Mouse (Mus musculus): ENCODE measurements around the gene Atp6v1f. TPM values are rescaled to one million over a fixed set of nuclear protein-coding genes. Genes with fewer than 3 reads are reported as not detected.
A peak's percentile ranks its signal among the peaks of the same experiment; 100 is the strongest.

Atp6v1f gene
- total RNA-seq, 2 experiments from 2014 or later = 250 to 257 TPM

GRCm38 (mm10) chr6:29449858-29450257, 17.7 kb upstream of the Atp6v1f start:
- no peak for DNase-seq (ENCODE audit: low spot score in 2 of 2)
- intact Hi-C loops (cut with DNase I) = no loop called here

DNA sequence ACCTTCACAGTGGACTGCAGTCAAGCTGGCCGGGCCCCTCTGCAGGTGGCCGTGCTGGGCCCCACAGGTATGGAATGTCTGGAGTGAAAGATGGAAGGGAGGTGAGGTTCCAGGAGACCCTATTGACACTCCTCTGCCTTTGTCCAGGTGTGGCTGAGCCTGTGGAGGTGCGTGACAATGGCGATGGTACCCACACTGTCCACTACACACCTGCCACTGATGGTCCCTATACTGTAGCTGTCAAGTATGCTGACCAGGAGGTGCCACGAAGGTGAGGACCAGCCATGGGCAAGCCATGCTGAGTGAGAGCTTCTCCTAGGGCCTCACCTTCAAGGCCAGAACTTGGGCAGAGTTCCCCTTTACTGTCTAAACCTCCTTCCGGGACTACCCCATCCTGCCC, 16.9 kb upstream of the Atp6v1f start:
- intact Hi-C loops (cut with DNase I) = no loop called here
- no peak for DNase-seq (ENCODE audit: low spot score in 2 of 2)

GRCm38 (mm10) chr6:29461502-29461901, 6.0 kb upstream of the Atp6v1f start:
- no peak for DNase-seq (ENCODE audit: low spot score in 2 of 2)
- intact Hi-C loops (cut with DNase I) = loop anchor here (10.0 kb wide), 1 partner anchor 297 kb away; the partner anchor contains the start of gene Rbm28

DNA sequence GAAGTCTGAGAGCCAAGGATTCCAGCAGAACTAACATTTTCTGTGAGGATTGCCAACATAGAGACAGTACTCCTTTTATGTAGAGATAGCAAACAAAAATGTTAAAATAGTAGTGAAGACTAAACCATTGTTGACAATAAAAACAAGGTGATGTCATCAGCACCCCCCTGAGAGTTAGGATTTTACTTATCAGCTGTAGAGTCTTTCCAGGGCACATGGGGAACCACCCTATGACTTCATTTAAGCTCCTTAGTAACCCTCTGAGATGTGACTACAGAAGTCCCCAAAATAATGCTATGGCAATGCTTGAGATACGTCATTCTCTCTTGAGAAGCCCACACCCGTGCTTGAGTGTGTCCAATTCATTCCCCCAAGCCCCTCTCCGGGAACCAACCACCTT, 4.1 kb upstream of the Atp6v1f start:
- no peak for DNase-seq (ENCODE audit: low spot score in 2 of 2)
- intact Hi-C loops (cut with DNase I) = loop anchor here (10.0 kb wide), 1 partner anchor 299 kb away; the partner anchor contains the start of gene Rbm28

GRCm38 (mm10) chr6:29468851-29469250, 1.3 kb downstream of the Atp6v1f start:
- intact Hi-C loops (cut with DNase I) = loop anchor here (10.0 kb wide), 1 partner anchor 304 kb away; the partner anchor contains the start of gene Rbm28
- DNase-seq (ENCODE audit: low spot score in 2 of 2) = no peak

DNA sequence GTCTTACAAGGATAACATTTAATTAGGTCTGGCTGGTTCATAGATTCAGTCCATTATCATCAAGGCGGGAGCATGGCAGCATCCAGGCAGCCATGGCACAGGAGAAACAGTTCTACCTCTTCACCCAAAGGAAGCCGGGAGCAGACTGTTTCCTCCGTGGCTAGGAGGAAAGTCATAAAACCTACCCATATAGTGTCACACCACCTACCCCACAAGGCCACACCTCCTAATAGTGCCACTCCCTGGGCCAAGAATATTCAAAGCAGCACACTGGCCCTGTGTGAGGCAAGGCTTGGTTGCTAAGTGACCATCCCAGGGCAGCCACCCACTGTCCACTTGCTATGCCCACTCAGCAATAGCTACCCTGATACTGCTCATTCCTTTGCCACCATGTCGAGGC, 3.6 kb downstream of the Atp6v1f start, which contains the start of gene Atp6v1fnb:
Gene Atp6v1fnb, plus strand, starts transcription at position 301 of the 400 bp plus-strand sequence.
- intact Hi-C loops (cut with DNase I) = no loop called here
- no peak for DNase-seq (ENCODE audit: low spot score in 2 of 2)

DNA sequence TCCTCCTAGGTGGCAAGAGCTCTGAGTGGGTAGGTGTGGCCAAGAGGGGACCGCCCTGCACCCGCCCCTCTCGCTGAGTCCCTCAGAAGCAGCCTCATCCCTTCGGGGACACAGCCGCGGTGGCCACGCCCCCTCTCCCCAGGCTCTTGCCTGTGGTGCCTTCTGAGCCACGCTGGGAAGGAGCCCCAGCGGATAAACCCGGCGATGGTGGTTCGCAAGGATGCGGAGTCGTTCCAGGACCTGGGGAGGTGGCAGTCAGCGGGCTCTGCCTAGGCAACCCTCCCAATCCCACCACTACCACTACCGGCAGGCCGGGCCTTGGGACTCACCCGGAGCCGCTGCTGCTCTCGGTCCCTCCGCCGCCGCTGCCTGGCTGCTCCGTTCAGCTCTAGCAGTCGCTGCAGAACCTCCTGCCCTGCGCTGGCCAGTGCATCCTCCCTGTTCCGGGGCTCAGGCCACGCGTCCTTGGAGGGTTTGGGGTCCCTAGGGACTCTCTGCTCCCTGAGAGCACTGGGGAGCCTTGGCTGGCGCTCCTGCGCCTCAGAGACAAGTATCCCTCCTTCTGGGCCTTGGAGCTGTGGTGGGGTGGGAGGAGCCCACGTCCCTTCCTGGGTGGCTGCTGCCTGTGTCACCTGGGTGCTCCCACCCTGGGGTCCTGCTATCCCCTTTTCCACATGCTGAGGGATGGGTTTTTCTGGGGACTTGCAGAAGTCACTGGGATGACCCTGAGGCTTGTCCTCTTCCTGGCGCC, 6.6 kb downstream of the Atp6v1f start:
- peak; percentile 75 to 84 for DNase-seq (ENCODE audit: low spot score in 2 of 2)
- intact Hi-C loops (cut with DNase I) = no loop called here

DNA sequence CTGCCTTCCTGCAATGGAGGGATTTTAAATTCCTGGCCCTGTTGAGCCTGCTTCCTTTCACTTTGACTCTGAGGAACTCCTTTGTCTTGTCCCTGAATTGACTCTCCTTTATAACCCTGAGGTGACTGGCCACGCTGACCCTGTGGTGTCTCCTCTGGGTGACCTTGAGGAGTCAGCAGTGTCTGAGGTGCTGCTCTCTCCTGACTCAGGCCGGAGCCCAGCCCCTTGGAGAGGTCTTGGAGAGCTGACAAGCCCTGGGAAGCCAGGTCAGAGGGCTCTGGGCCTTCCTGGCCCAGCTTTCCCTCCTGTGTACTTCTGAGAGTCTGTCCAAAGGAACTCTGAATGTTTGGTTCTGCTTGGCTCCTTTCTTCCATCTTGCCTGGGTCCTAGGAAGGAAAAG, 7.2 kb downstream of the Atp6v1f start:
- DNase-seq (ENCODE audit: low spot score in 2 of 2) = no peak
- intact Hi-C loops (cut with DNase I) = no loop called here

GRCm38 (mm10) chr6:29482691-29483090, 15.2 kb downstream of the Atp6v1f start:
- DNase-seq (ENCODE audit: low spot score in 2 of 2) = no peak

GRCm38 (mm10) chr6:29484716-29485559, 17.4 kb downstream of the Atp6v1f start:
- DNase-seq (ENCODE audit: low spot score in 2 of 2) = peak; percentile 23 to 24
- intact Hi-C loops (cut with DNase I) = no loop called here

More at GRCm38 (mm10) chr6:29482691-29483090, 15.2 kb downstream of the Atp6v1f start:
- intact Hi-C loops (cut with DNase I) = no loop called here

- intact Hi-C loops (cut with DNase I) = no loop called here
- DNase-seq (ENCODE audit: low spot score in 2 of 2) = no peak
Observed at GRCm38 (mm10) chr6:29485951-29486350, 18.4 kb downstream of the Atp6v1f start.

DNA sequence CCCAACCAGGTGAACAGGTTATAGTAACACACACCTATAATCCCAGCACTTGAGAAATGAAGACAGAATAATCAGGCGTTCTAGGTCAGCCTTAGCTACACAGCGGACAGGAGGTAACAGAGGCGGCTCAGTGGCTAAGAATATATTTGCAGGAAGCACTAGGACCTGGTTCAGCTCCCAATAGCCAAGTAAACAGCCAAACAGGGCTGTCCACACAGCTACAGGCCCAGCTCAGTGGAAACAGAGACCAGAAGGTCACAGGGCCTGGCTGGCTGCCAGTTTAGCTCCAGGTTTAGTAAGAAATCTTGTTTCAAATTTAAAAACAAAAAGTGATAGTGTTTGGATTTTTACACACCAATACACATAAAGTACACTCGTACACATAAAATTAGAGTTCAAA, 26.6 kb downstream of the Atp6v1f start:
- intact Hi-C loops (cut with DNase I) = no loop called here
- DNase-seq (ENCODE audit: low spot score in 2 of 2) = no peak

- intact Hi-C loops (cut with DNase I) = no loop called here
- no peak for DNase-seq (ENCODE audit: low spot score in 2 of 2)
Observed at GRCm38 (mm10) chr6:29496270-29496669, 28.8 kb downstream of the Atp6v1f start.

DNA sequence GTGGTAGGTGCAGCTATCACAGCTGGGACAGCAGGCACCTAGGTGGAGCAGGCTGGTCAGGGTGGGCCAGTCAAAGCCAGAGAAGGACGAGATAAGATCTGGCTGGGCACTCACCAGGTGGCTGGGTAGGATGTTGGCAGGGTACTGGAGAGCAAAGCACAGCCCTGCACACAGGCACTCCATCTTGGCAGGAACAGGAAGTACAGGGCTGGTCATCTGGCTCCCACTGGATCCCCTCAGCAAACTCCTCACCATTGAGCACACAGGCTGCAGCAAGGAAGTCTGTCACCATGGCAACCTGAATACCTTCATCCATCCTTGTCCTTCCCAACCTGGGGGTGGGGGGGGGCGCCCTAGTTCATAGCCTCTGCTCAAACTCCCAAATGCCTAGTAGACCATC, 30.3 kb downstream of the Atp6v1f start:
- DNase-seq (ENCODE audit: low spot score in 2 of 2) = no peak
- intact Hi-C loops (cut with DNase I) = no loop called here

- intact Hi-C loops (cut with DNase I) = no loop called here
- no peak for DNase-seq (ENCODE audit: low spot score in 2 of 2)
Observed at GRCm38 (mm10) chr6:29500177-29500576, 32.7 kb downstream of the Atp6v1f start.

DNA sequence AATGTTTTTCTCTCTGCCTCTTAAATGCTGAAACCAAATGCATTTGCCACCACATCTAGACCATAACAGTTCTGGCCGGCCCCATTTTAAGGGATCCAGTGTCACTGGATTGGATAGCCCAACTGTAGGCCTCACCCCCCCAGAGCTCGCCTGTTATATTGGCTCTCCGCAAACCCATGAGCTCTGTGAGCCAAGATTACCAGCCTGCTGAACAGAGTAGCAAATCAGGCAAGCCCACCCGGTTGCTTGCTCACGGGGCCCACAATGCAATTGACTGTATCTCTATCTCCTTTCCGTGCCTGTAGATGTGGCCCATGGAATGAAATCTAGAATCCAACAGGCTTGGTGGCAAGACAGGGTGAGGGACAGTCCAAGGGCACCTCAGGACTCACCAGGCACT, 33.3 kb downstream of the Atp6v1f start:
- intact Hi-C loops (cut with DNase I) = no loop called here
- no peak for DNase-seq (ENCODE audit: low spot score in 2 of 2)

DNA sequence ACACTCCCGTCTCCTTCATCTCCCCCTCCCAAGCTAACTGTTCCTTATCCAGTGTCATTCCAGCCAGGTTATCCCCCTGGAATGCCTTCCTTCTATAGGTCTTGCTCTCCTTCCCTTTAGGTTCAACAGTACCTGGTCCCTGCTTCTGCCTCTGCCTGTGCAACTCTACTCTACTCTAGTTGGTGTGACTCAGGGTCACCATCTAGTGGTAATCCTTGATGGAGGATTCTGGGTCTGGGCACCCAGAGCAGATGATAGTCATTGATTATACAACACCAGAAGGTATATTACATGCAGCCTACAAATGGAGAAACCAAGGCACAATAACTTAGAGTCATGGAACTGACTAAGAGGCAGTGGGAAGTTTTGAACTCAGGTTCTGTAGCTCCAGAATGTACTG, 34.1 kb downstream of the Atp6v1f start:
- intact Hi-C loops (cut with DNase I) = no loop called here
- DNase-seq (ENCODE audit: low spot score in 2 of 2) = no peak

DNA sequence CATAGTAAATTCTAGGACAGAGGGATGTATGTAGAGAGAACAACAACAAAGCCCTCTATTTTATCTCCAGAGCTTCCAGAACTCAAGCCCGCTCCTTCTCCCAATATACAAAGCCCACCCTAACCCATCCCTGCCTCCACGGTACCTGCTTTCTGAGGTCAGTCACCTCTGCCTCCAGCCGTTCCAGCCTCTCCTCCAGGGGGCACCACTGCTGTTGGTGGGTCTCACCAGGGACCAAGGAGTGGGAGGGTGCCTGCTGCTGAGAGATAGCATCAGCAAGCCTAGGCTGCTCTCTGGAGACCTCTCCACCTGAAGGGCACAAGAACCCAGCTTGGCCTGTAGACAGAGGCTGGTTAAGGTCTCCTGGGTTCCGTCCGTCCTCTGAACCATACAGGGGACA, 38.0 kb downstream of the Atp6v1f start:
- DNase-seq (ENCODE audit: low spot score in 2 of 2) = no peak
- intact Hi-C loops (cut with DNase I) = no loop called here

GRCm38 (mm10) chr6:29506834-29507233, 39.3 kb downstream of the Atp6v1f start:
- intact Hi-C loops (cut with DNase I) = no loop called here

GRCm38 (mm10) chr6:29507447-29508309, 40.2 kb downstream of the Atp6v1f start, which contains the start of gene Kcp:
TSS of gene Kcp (minus strand) at chr6:29507952.
- DNase-seq (ENCODE audit: low spot score in 2 of 2) = no peak
- intact Hi-C loops (cut with DNase I) = no loop called here

More at GRCm38 (mm10) chr6:29506834-29507233, 39.3 kb downstream of the Atp6v1f start:
- DNase-seq (ENCODE audit: low spot score in 2 of 2) = no peak
